Mouse (Mus musculus) forebrain, postnatal 0 days (tissue): Measurements from ENCODE around the gene Tmcc3. TPM values are rescaled to one million over a fixed set of nuclear protein-coding genes. Genes with fewer than 3 reads are reported as not detected.

Source experiments
- ATAC-seq: fragments of 200-750 bp; cut with Nextera tagmentation; 2 replicates; pipeline ENCODE4 v1.8.0; 2017; ENCODE audit warnings: mild to moderate bottlenecking, moderate library complexity
- DNase-seq: peaks from one replicate; pipeline ENCODE4 v3.0.0-alpha.2; 2015
- H3K27ac ChIP-seq: fragments of 300-500 bp; sonication (generic); 2 replicates; pipeline ENCODE4 v1.5.1; 2014; ENCODE audit warnings: low read depth, mild to moderate bottlenecking, antibody characterized with exemption, low read length, moderate library complexity, mixed read lengths
- H3K27me3 ChIP-seq: fragments of 300-500 bp; sonication (generic); 2 replicates; pipeline ENCODE4 v1.6.1; 2014; ENCODE audit warnings: mild to moderate bottlenecking, low read length, mixed read lengths; ENCODE audit not compliant: insufficient read depth
- H3K36me3 ChIP-seq: fragments of 300-500 bp; sonication (generic); 2 replicates; pipeline ENCODE4 v1.6.1; 2014; ENCODE audit warnings: mild to moderate bottlenecking, moderate library complexity; ENCODE audit not compliant: insufficient read depth
- H3K4me1 ChIP-seq: fragments of 300-500 bp; sonication (generic); 2 replicates; pipeline ENCODE4 v1.6.1; 2014; ENCODE audit warnings: antibody characterized with exemption; ENCODE audit not compliant: insufficient read depth
- H3K4me2 ChIP-seq: fragments of 300-500 bp; sonication (generic); 2 replicates; pipeline ENCODE4 v1.6.1; 2014; ENCODE audit warnings: low read depth, mild to moderate bottlenecking, moderate library complexity
- H3K4me3 ChIP-seq: fragments of 300-500 bp; sonication (generic); 2 replicates; pipeline ENCODE4 v1.5.1; 2014; ENCODE audit warnings: low read depth, low read length, mixed read lengths
- H3K9ac ChIP-seq: fragments of 300-500 bp; sonication (generic); 2 replicates; pipeline ENCODE4 v1.6.1; 2014; ENCODE audit warnings: mild to moderate bottlenecking
- H3K9me3 ChIP-seq: fragments of 300-500 bp; sonication (generic); 2 replicates; pipeline ENCODE4 v1.6.1; 2016; ENCODE audit warnings: low read length
- CTCF ChIP-seq: sonication (generic); IDR thresholded peaks from 2 replicates; pipeline ENCODE4 v1.5.1; 2016; ENCODE audit warnings: antibody characterized with exemption, control low read depth, low read depth
- WGBS: fragments of 180-500 bp; shearing (Covaris S2); extraction: QIAGEN DNeasy Blood & Tissue Kit; methylation state at CpG from one replicate; pipeline ENCODE4 v1.1.7; 2014; 5-methylcytosine and 5-hydroxymethylcytosine counted together
- polyA plus RNA-seq: library from polyadenylated mRNA; unstranded; fragments of >200 nt; fragmentation: Nextera tagmentation; extraction: Ambion mirVana; gene quantifications from 2 replicates; pipeline ENCODE4 v1.2.1, GENCODE M21; 2015
- total RNA-seq: library from RNA; depleted of rRNA; stranded (reverse); fragments of >200 nt; gene quantifications from 2 replicates; pipeline ENCODE4 v1.2.3, GENCODE M21; 2014

Tmcc3 gene
- total and polyA plus RNA-seq, 2 experiments from 2014 or later: 7.5 to 10.2 TPM

GRCm38 (mm10) chr10:94381393-94381740, 69.6 kb downstream of the Tmcc3 start:
- H3K27ac ChIP-seq: no peak overlapping the region
- H3K36me3 ChIP-seq: no peaks in the 10 kb centered on the region
- H3K9me3 ChIP-seq: peaks cover 7% of the 10 kb centered on the region; the same call in 1 of the 2 replicates
- no peak overlapping the region for H3K4me3 ChIP-seq
- TF ChIP-seq CTCF: no peak
- H3K4me1 ChIP-seq: peaks cover 7% of the 10 kb centered on the region; the same call in 1 of the 2 replicates
- ATAC-seq (no peak), DNase-seq (no peak)
- 88% methylated on average over 4 of the region's 4 CpGs for WGBS
- H3K27me3 ChIP-seq: no peaks in the 10 kb centered on the region
- no peak overlapping the region for H3K4me2 ChIP-seq
- no peak overlapping the region for H3K9ac ChIP-seq

- WGBS: 58% methylated on average over 14 of the region's 14 CpGs
- no peak overlapping the region for H3K9ac ChIP-seq
- no peak overlapping the region for H3K27ac ChIP-seq
- peaks cover 7% of the 10 kb centered on the region; the same call in 1 of the 2 replicates for H3K9me3 ChIP-seq
- no peaks in the 10 kb centered on the region for H3K27me3 ChIP-seq
- ATAC-seq: no peak
- H3K4me1 ChIP-seq: peaks cover 7% of the 10 kb centered on the region; the same call in 1 of the 2 replicates
- no peaks in the 10 kb centered on the region for H3K36me3 ChIP-seq
- no peak overlapping the region for H3K4me3 ChIP-seq
- no peak overlapping the region for H3K4me2 ChIP-seq
- TF ChIP-seq CTCF: no peak
- DNase-seq: no peak
These were observed 70.9 kb downstream of the Tmcc3 start for GRCm38 (mm10) chr10:94382618-94383017.

- Histone ChIP-seq H3K27me3 (no peaks in the 10 kb centered on the region), H3K9ac (no peak overlapping the region), H3K9me3 (peaks cover 7% of the 10 kb centered on the region; the same call in 1 of the 2 replicates), H3K4me3 (no peak overlapping the region), H3K4me1 (no peaks in the 10 kb centered on the region), H3K27ac (no peak overlapping the region), H3K36me3 (no peaks in the 10 kb centered on the region), H3K4me2 (no peak overlapping the region)
- 91% methylated on average over 6 of the region's 6 CpGs for WGBS
- no peak for DNase-seq
- no peak for TF ChIP-seq CTCF
- ATAC-seq: no peak
These were observed 71.8 kb downstream of the Tmcc3 start for GRCm38 (mm10) chr10:94383565-94383964.

- DNase-seq: no peak
- WGBS: 75% methylated on average over 6 of the region's 6 CpGs
- Histone ChIP-seq H3K36me3 (no peaks in the 10 kb centered on the region), H3K4me3 (no peak overlapping the region), H3K4me1 (no peaks in the 10 kb centered on the region), H3K27ac (no peak overlapping the region), H3K9ac (no peak overlapping the region), H3K9me3 (peaks cover 7% of the 10 kb centered on the region; the same call in 1 of the 2 replicates), H3K4me2 (no peak overlapping the region), H3K27me3 (no peaks in the 10 kb centered on the region)
- ATAC-seq: no peak
- no peak for TF ChIP-seq CTCF
These were observed 77.5 kb downstream of the Tmcc3 start for GRCm38 (mm10) chr10:94389219-94389618.

- H3K4me3 ChIP-seq: no peak overlapping the region
- no peaks in the 10 kb centered on the region for H3K4me1 ChIP-seq
- DNase-seq: no peak
- H3K9me3 ChIP-seq: no peaks in the 10 kb centered on the region
- ATAC-seq: no peak
- TF ChIP-seq CTCF: no peak
- H3K27me3 ChIP-seq: no peaks in the 10 kb centered on the region
- H3K36me3 ChIP-seq: no peaks in the 10 kb centered on the region
- WGBS: 82% methylated on average over 5 of the region's 5 CpGs
- H3K27ac ChIP-seq: no peak overlapping the region
- no peak overlapping the region for H3K4me2 ChIP-seq
- H3K9ac ChIP-seq: no peak overlapping the region
These were observed 79.3 kb downstream of the Tmcc3 start for GRCm38 (mm10) chr10:94391049-94391448.

- no peak for TF ChIP-seq CTCF
- H3K27ac ChIP-seq: no peak overlapping the region
- no peaks in the 10 kb centered on the region for H3K27me3 ChIP-seq
- no peak overlapping the region for H3K9ac ChIP-seq
- no peaks in the 10 kb centered on the region for H3K36me3 ChIP-seq
- ATAC-seq (no peak), DNase-seq (no peak)
- no peak overlapping the region for H3K4me2 ChIP-seq
- no peaks in the 10 kb centered on the region for H3K4me1 ChIP-seq
- no peak overlapping the region for H3K4me3 ChIP-seq
- no peaks in the 10 kb centered on the region for H3K9me3 ChIP-seq
These were observed 82.5 kb downstream of the Tmcc3 start for GRCm38 (mm10) chr10:94394286-94394685.

GRCm38 (mm10) chr10:94397833-94398596, 86.3 kb downstream of the Tmcc3 start:
- no peaks in the 10 kb centered on the region for H3K4me1 ChIP-seq
- no peak for ATAC-seq
- H3K4me2 ChIP-seq: no peak overlapping the region
- H3K9me3 ChIP-seq: no peaks in the 10 kb centered on the region
- no peak for DNase-seq
- TF ChIP-seq CTCF: no peak
- H3K36me3 ChIP-seq: no peaks in the 10 kb centered on the region
- no peaks in the 10 kb centered on the region for H3K27me3 ChIP-seq
- H3K4me3 ChIP-seq: no peak overlapping the region
- H3K9ac ChIP-seq: no peak overlapping the region
- no peak overlapping the region for H3K27ac ChIP-seq
- WGBS: 45% methylated on average over 11 of the region's 11 CpGs
